Mouse (Mus musculus): Measurements from ENCODE around the gene Pigk. TPM values are rescaled to one million over a fixed set of nuclear protein-coding genes. Genes with fewer than 3 reads are reported as not detected.

Pigk gene
- polyA plus RNA-seq, 1 experiment from 2014 or later = 23.8 TPM

DNA sequence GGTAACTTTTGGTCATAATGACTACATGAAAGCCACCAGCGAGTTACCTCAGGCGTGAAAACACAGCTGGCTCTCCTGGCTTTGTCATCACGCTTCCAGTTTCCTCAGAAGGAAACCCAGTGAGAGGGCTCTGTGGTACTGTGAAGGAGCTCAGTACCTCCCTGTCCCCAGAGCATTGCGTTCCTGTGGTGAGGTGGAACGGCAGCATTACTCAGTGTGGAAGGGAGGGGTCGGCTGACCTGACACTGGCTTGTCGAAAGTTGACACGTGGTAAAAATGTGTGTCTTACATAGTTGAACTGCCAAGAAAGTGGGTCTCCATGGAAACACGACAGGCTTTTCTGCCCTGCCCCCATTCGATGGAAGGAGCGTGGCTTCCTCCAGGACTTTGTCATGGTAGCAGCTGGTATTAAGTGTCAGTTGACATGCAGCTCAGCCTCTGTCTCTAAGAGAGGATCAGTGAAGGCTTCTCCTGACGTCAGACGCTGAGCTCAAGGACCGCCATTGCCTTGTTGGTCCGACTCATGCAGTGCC is 44.7 kb downstream of the Pigk start:
- Histone ChIP-seq H3K27ac (ENCODE audit: low read depth) (no peak overlapping the region), H3K4me1 (ENCODE audit: insufficient read depth) (peaks cover 24% of the 10 kb centered on the region), H3K36me3 (replicated peaks; ENCODE audit: insufficient read depth, low read length) (0 out of 2 replicates have a peak, but pooled peaks cover 3% of the 10 kb centered on the region), H3K4me3 (ENCODE audit: low read depth, low read length) (no peak overlapping the region), H3K9me3 (ENCODE audit: low read length) (no peaks in the 10 kb centered on the region), H3K27me3 (ENCODE audit: insufficient read depth, low read length) (no peaks in the 10 kb centered on the region), H3K9ac (replicated peaks) (no peak overlapping the region), H3K4me2 (ENCODE audit: low read depth, low read length) (no peak overlapping the region)
- no peak for DNase-seq
- TF ChIP-seq CTCF (IDR thresholded peaks at IDR 0.05; ENCODE audit: low read depth) (no peak), EP300 (IDR thresholded peaks at IDR 0.05; ENCODE audit: low read depth) (no peak)
- 79% methylated on average over 15 of the region's 15 CpGs for WGBS (ENCODE audit: insufficient replicate concordance)
- ATAC-seq = no peak

DNA sequence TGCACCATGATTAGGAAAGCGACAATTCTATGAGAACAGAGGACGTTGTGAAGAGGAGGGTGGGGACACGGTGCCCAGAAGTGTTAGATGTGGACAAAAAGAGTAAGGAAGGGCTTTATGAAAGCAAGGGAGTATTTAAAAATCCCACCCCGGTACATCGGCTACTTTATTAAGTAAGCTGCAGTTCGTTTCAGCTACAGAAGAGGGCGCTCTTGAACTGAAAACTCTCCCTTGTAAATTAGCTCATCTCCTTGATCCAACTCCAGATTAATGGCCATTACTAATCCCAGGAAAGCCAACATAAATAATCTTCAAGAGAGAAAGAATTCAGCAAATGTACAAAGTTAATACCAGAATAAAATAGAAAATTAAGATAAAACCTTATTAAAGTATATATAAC is 47.2 kb downstream of the Pigk start:
- WGBS (ENCODE audit: insufficient replicate concordance) = 27% methylated on average over 7 of the region's 7 CpGs
- TF ChIP-seq CTCF (IDR thresholded peaks at IDR 0.05; ENCODE audit: low read depth) (peak; percentile 75), EP300 (IDR thresholded peaks at IDR 0.05; ENCODE audit: low read depth) (no peak)
- Histone ChIP-seq H3K4me2 (ENCODE audit: low read depth, low read length) (peak overlapping the region; percentile 18; the same call in 1 of the 2 replicates), H3K4me3 (ENCODE audit: low read depth, low read length) (no peak overlapping the region), H3K36me3 (replicated peaks; ENCODE audit: insufficient read depth, low read length) (0 out of 2 replicates have a peak, but pooled peaks cover 3% of the 10 kb centered on the region), H3K27ac (ENCODE audit: low read depth) (no peak overlapping the region), H3K9me3 (ENCODE audit: low read length) (no peaks in the 10 kb centered on the region), H3K27me3 (ENCODE audit: insufficient read depth, low read length) (no peaks in the 10 kb centered on the region), H3K4me1 (ENCODE audit: insufficient read depth) (peaks cover 23% of the 10 kb centered on the region), H3K9ac (replicated peaks) (no peak overlapping the region)
- DNase-seq (peak; percentile 46), ATAC-seq (no peak)

DNA sequence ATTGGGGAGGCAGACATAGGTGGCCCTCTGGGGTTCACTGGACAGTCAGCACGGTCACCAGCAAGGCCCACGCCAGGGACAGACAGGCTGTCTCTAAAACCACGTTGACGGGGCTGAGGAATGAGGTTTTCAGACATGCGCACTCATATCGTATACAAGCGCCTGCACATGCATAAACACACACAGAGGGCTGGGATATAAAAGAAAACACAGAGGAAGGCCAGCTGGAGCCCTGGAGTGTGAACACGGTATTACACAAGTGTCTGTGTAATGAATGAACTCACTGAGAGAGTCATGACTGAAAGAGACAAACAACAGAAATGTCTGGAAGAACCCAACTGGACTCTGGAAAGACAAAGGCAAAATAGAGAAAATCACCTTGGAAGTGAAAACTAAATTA is 47.8 kb downstream of the Pigk start:
- peak; percentile 26 for TF ChIP-seq CTCF (IDR thresholded peaks at IDR 0.05; ENCODE audit: low read depth)
- no peak for TF ChIP-seq EP300 (IDR thresholded peaks at IDR 0.05; ENCODE audit: low read depth)
- Histone ChIP-seq H3K27ac (ENCODE audit: low read depth) (no peak overlapping the region), H3K27me3 (ENCODE audit: insufficient read depth, low read length) (no peaks in the 10 kb centered on the region), H3K36me3 (replicated peaks; ENCODE audit: insufficient read depth, low read length) (0 out of 2 replicates have a peak, but pooled peaks cover 3% of the 10 kb centered on the region), H3K4me2 (ENCODE audit: low read depth, low read length) (no peak overlapping the region), H3K4me3 (ENCODE audit: low read depth, low read length) (no peak overlapping the region), H3K9ac (replicated peaks) (no peak overlapping the region), H3K4me1 (ENCODE audit: insufficient read depth) (peaks cover 23% of the 10 kb centered on the region), H3K9me3 (ENCODE audit: low read length) (no peaks in the 10 kb centered on the region)
- ATAC-seq = no peak
- WGBS (ENCODE audit: insufficient replicate concordance) = 80% methylated on average over 8 of the region's 8 CpGs
- no peak for DNase-seq

DNA sequence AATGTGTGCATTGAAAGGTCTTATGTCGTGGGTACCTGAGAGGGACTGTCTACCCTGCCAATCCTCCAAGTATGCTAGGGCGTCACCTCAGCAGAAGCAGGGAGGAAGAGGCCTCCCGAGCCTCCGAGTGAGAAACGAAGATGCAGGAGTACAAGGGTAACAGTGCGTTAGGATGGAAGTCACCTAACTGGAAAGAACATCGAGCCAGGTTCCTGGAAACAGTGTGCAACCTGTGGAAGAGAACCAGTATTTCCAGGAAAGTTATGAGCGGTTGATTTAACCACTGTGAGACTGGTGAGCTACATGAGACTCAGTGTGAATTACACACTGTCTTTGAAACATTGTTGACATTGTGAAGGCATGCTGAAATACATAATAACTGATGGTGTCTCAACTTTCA is 48.4 kb downstream of the Pigk start:
- H3K27ac ChIP-seq (ENCODE audit: low read depth) = no peak overlapping the region
- no peak for TF ChIP-seq EP300 (IDR thresholded peaks at IDR 0.05; ENCODE audit: low read depth)
- TF ChIP-seq CTCF (IDR thresholded peaks at IDR 0.05; ENCODE audit: low read depth) = no peak
- no peak overlapping the region for H3K4me3 ChIP-seq (ENCODE audit: low read depth, low read length)
- H3K27me3 ChIP-seq (ENCODE audit: insufficient read depth, low read length) = no peaks in the 10 kb centered on the region
- no peak for DNase-seq
- H3K4me1 ChIP-seq (ENCODE audit: insufficient read depth) = peaks cover 19% of the 10 kb centered on the region
- WGBS (ENCODE audit: insufficient replicate concordance) = 70% methylated on average over 8 of the region's 8 CpGs
- no peak overlapping the region for H3K4me2 ChIP-seq (ENCODE audit: low read depth, low read length)
- H3K36me3 ChIP-seq (replicated peaks; ENCODE audit: insufficient read depth, low read length) = 0 out of 2 replicates have a peak, but pooled peaks cover 3% of the 10 kb centered on the region
- H3K9me3 ChIP-seq (ENCODE audit: low read length) = no peaks in the 10 kb centered on the region
- ATAC-seq = no peak
- H3K9ac ChIP-seq (replicated peaks) = no peak overlapping the region

DNA sequence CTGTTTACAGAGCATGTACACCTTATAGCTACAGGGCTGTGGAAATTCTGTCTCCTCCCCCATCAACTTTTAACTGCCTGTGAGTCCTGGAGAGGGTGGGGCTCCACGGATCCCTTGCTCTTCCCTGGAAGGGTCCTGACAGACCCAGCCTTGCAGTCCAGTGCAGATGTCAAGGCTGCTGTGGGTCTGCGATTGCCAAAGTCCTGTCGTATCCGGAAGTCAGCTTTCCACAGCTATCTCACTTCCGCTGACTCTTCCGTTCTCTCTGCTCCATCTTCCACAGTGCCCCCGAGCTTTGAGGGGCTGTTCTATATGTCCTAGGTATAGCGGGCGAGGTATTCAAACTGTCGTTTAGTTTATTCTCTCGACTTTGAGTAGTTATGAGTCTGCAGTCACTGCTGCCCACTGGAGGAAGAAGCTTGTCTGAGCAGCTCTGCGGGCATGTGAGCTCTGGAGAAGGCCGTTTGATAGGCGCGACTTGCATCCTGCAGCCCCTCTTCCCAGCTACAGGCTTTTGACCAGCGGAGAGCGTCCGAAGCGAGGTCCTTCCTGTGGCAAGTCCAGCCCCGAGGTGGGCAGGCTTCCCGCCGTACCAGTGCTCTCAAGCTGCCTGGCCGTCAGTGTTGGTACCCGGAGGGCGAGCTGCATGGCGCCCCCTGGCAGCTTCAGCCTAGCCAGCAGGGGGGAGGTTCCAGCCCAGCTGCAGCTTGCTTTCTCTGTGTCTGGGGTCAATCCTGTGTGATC is 49.4 kb downstream of the Pigk start:
- H3K9me3 ChIP-seq (ENCODE audit: low read length) = no peaks in the 10 kb centered on the region
- peak overlapping the region; percentile 59 for H3K9ac ChIP-seq (replicated peaks)
- H3K36me3 ChIP-seq (replicated peaks; ENCODE audit: insufficient read depth, low read length) = peaks cover 3% of the 10 kb centered on the region; the same call in 1 of the 2 replicates
- H3K4me3 ChIP-seq (ENCODE audit: low read depth, low read length) = peak overlapping the region; percentile 57
- peak overlapping the region; percentile 77 for H3K4me2 ChIP-seq (ENCODE audit: low read depth, low read length)
- peak overlapping the region; percentile 68 for H3K27ac ChIP-seq (ENCODE audit: low read depth)
- peaks cover 12% of the 10 kb centered on the region for H3K4me1 ChIP-seq (ENCODE audit: insufficient read depth)
- WGBS (ENCODE audit: insufficient replicate concordance) = 22% methylated on average over 26 of the region's 26 CpGs
- TF ChIP-seq EP300 (IDR thresholded peaks at IDR 0.05; ENCODE audit: low read depth) (no peak), CTCF (IDR thresholded peaks at IDR 0.05; ENCODE audit: low read depth) (peak; percentile 77)
- H3K27me3 ChIP-seq (ENCODE audit: insufficient read depth, low read length) = no peaks in the 10 kb centered on the region
- DNase-seq (peak; percentile 63), ATAC-seq (peak; percentile 72)

DNA sequence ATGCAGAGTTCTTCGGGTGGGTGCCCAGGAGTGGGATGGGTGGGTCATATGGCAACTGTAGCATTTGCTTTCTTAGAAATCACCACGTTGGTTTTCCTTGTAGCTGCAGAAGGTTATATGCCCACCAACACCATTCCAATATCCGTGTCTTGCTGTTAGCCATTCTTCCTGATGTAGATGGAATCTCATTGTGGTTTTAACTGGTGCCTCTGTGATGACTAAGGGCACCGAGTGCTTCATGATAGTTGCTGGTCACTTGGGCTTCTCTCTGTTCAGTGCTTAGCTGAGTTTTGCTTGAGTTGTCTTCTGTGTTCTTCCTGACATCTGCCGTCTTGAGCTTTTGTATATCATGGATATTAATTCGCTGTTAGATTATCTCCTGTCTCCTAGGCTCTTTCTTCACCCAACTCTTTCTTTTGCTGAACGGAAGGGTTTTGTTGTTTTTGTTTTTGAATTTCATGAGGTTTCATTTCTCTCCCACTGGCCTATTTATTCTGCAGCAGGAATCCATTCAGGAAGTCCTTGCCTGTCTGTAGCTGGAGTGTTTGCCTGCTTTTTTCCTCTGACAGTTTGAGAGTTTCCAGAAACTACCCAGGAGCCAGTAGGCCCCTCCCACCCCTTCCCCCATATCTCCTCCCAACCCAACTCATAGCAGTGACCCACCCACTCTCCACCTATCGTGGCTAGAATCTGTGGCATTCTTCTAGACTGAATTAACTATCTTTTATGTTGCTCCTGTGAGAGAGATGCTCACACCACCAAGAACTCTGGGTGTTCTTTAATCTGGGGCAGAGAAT is 50.8 kb downstream of the Pigk start:
- no peak overlapping the region for H3K9ac ChIP-seq (replicated peaks)
- TF ChIP-seq CTCF (IDR thresholded peaks at IDR 0.05; ENCODE audit: low read depth) (no peak), EP300 (IDR thresholded peaks at IDR 0.05; ENCODE audit: low read depth) (no peak)
- 52% methylated on average over 8 of the region's 8 CpGs for WGBS (ENCODE audit: insufficient replicate concordance)
- H3K36me3 ChIP-seq (replicated peaks; ENCODE audit: insufficient read depth, low read length) = peaks cover 5% of the 10 kb centered on the region
- H3K4me2 ChIP-seq (ENCODE audit: low read depth, low read length) = no peak overlapping the region
- H3K4me1 ChIP-seq (ENCODE audit: insufficient read depth) = peaks cover 12% of the 10 kb centered on the region
- DNase-seq = no peak
- no peak overlapping the region for H3K4me3 ChIP-seq (ENCODE audit: low read depth, low read length)
- H3K27me3 ChIP-seq (ENCODE audit: insufficient read depth, low read length) = no peaks in the 10 kb centered on the region
- no peak overlapping the region for H3K27ac ChIP-seq (ENCODE audit: low read depth)
- ATAC-seq = no peak
- no peaks in the 10 kb centered on the region for H3K9me3 ChIP-seq (ENCODE audit: low read length)
